In genomic region chr11:69015644-69016441, GRCm38 (mm10) we compare ENCODE assay signal across 8 mouse cellular contexts. TPM values are rescaled to one million over a fixed set of nuclear protein-coding genes. Genes with fewer than 3 reads are reported as not detected.
DNase-seq lines count a peak whose midpoint lies in the region; ATAC-seq and TF ChIP-seq lines count a peak whose summit lies in the region.

Gene Ctc1, plus strand, starts transcription at chr11:69015911.

- H3K27ac ChIP-seq in ES-Bruce4 (ENCODE audit: insufficient read depth, low read length), result peak within 1 kb of the TSS; percentile 93
- peak within 1 kb of the TSS; percentile 87 for H3K27ac ChIP-seq in forebrain, embryonic 14.5 days (ENCODE audit: low read depth, low read length)

- no peak for TF ChIP-seq CTCF in ES-Bruce4 (IDR thresholded peaks at IDR 0.05; ENCODE audit: low read depth, low read length)
- peak; percentile 75 for TF ChIP-seq CTCF in lung, adult 2 months (IDR thresholded peaks at IDR 0.05; ENCODE audit: insufficient read depth, low read length)

- intact Hi-C loops in heart, postnatal 14 days (cut with DNase I), result no loop called here

- peaks cover 4% of the 10 kb centered on the region; the same call in 1 of the 2 replicates for H3K36me3 ChIP-seq in ES-Bruce4 (ENCODE audit: control insufficient read depth, insufficient read depth, low read length, poor library complexity, severe bottlenecking)
- H3K36me3 ChIP-seq in forebrain, embryonic 14.5 days (ENCODE audit: control insufficient read depth, insufficient read depth, low read length), result 0 out of 2 replicates have a peak, but pooled peaks cover 1% of the 10 kb centered on the region

- H3K27me3 ChIP-seq in ES-Bruce4 (ENCODE audit: control insufficient read depth, insufficient read depth, low read length, poor library complexity, severe bottlenecking), result no peaks in the 10 kb centered on the region
- H3K27me3 ChIP-seq in forebrain, embryonic 14.5 days (replicated peaks; ENCODE audit: control insufficient read depth, insufficient read depth, low read length), result no peaks in the 10 kb centered on the region

- no peaks in the 10 kb centered on the region for H3K9me3 ChIP-seq in ES-Bruce4 (replicated peaks; ENCODE audit: control insufficient read depth, insufficient read depth, low read length, poor library complexity, severe bottlenecking)
- H3K9me3 ChIP-seq in forebrain, embryonic 14.5 days (replicated peaks; ENCODE audit: control insufficient read depth, low read length), result no peaks in the 10 kb centered on the region

- WGBS in forebrain, embryonic 14.5 days, result 3% methylated on average over 38 of the region's 38 CpGs
- 1% methylated on average over 38 of the region's 38 CpGs for WGBS in lung, adult 2 months

- H3K4me3 ChIP-seq in ES-Bruce4 (ENCODE audit: low read depth, low read length), result peak within 1 kb of the TSS; percentile 77
- peak within 1 kb of the TSS; percentile 65 for H3K4me3 ChIP-seq in forebrain, embryonic 14.5 days (ENCODE audit: low read depth, low read length)
- peak within 1 kb of the TSS; percentile 97 for H3K4me3 ChIP-seq in lung, adult 2 months (replicated peaks; ENCODE audit: extremely low read depth, low read depth, low read length)

- peak within 1 kb of the TSS; percentile 87 for H3K4me2 ChIP-seq in forebrain, embryonic 14.5 days (ENCODE audit: low read length)

- peak within 1 kb of the TSS; percentile 90 for H3K9ac ChIP-seq in ES-Bruce4 (ENCODE audit: low read depth, poor library complexity, severe bottlenecking)
- H3K9ac ChIP-seq in forebrain, embryonic 14.5 days (ENCODE audit: low read length), result peak within 1 kb of the TSS; percentile 89

- H3K4me1 ChIP-seq in ES-Bruce4 (ENCODE audit: control insufficient read depth, insufficient read depth, low read length), result no peaks in the 10 kb centered on the region
- H3K4me1 ChIP-seq in forebrain, embryonic 14.5 days (ENCODE audit: control insufficient read depth, insufficient read depth, low read length), result peaks cover 9% of the 10 kb centered on the region
- H3K4me1 ChIP-seq in lung, adult 2 months (ENCODE audit: control insufficient read depth, insufficient read depth, low read length), result peaks cover 3% of the 10 kb centered on the region; the same call in 1 of the 2 replicates

- ATAC-seq in cerebellum, adult (ENCODE audit: insufficient number of reproducible peaks, low FRiP score, low TSS enrichment), result peak; percentile 89
- peak; percentile 95 for ATAC-seq in forebrain, embryonic 14.5 days
- ATAC-seq in neutrophil, adult 5-6 weeks (ENCODE audit: extremely low read depth, insufficient number of reproducible peaks, low FRiP score, poor library complexity, severe bottlenecking), result peak; percentile 98

- DNase-seq in forebrain, embryonic 14.5 days (ENCODE audit: low spot score), result peak; percentile 97
- peak; percentile 84 to 90 for DNase-seq in heart, postnatal 14 days
- peak; percentile 89 to 92 for DNase-seq in layer of hippocampus, adult 18-20 months (ENCODE audit: low spot score in 2 of 2)
- peak; percentile 85 for DNase-seq in lung, adult 2 months
- peak; percentile 83 to 88 for DNase-seq in thymus, adult 18-20 months

- TF ChIP-seq EP300 in ES-Bruce4 (IDR thresholded peaks at IDR 0.05; ENCODE audit: insufficient read depth, low read depth, low read length), result 0 out of 2 replicates have a peak, but pooled peaks have one; percentile 41

- peak; percentile 98 for TF ChIP-seq POLR2A in ES-Bruce4 (IDR thresholded peaks at IDR 0.05; ENCODE audit: insufficient read depth, low read length)
- TF ChIP-seq POLR2A in lung, adult 2 months (IDR thresholded peaks at IDR 0.05; ENCODE audit: borderline replicate concordance, extremely low read depth, low read depth, low read length), result peak; percentile 95; the same call in 1 of the 2 replicates

RNA-seq across cellular contexts. Expression of gene Ctc1, which starts in this region (rescaled TPM):
- 164 and 169 TPM in 2 replicates for polyA plus RNA-seq in ES-Bruce4 (2011; ENCODE audit: insufficient read depth, insufficient read length, low read depth, missing spikeins)
- polyA plus RNA-seq in forebrain, embryonic 14.5 days (2014; fragmentation: Nextera tagmentation; extraction: Ambion mirVana), result 43.4 and 56.1 TPM in 2 replicates
- total RNA-seq in heart, postnatal 14 days (2021), result 10 to 100 TPM; 13.1 to 16.5 TPM
- 10 to 100 TPM; 34.3 to 39.2 TPM for total RNA-seq in layer of hippocampus, adult 18-20 months (2021)
- 23.7 and 30.1 TPM in 2 replicates for polyA plus RNA-seq in lung, adult 2 months (2012; rRNA removed)
- total RNA-seq in neutrophil, adult 5-6 weeks (2017), result 35.7 and 42.2 TPM in 2 replicates

Comparison
In these comparisons a context has a peak if more than half of its experiments do, and no peak if none do; other contexts are left out.
1. Peak in every context shown above with its lines: DNase-seq, ATAC-seq, H3K4me3 ChIP-seq and H3K27ac ChIP-seq.